In genomic region chr4:149815586-149815985, GRCm38 (mm10) we compare ENCODE assay signal across 23 mouse cellular contexts.
"Had no signal": no experiment of that assay in that cellular context is flagged by ENCODE, and none has a peak within 500 bp of the region (broad histone marks: within the 10 kb centered on the region; RNA-seq: fewer than 3 reads in every experiment).

No protein-coding gene starts in this region.

- H3K9me3 ChIP-seq: embryonic facial prominence, embryonic 10.5 days; embryonic facial prominence, embryonic 12.5 days; embryonic facial prominence, embryonic 13.5 days; embryonic facial prominence, embryonic 15.5 days; forebrain, embryonic 12.5 days; forebrain, embryonic 13.5 days; forebrain, embryonic 15.5 days; heart, embryonic 10.5 days had no signal

- H3K36me3 ChIP-seq: embryonic facial prominence, embryonic 10.5 days; embryonic facial prominence, embryonic 12.5 days; embryonic facial prominence, embryonic 13.5 days; embryonic facial prominence, embryonic 15.5 days; forebrain, embryonic 12.5 days; forebrain, embryonic 15.5 days; heart, embryonic 10.5 days had no signal

- H3K4me3 ChIP-seq: embryonic facial prominence, embryonic 10.5 days; embryonic facial prominence, embryonic 12.5 days; embryonic facial prominence, embryonic 13.5 days; embryonic facial prominence, embryonic 15.5 days; erythroblast, embryonic 14.5 days; forebrain, embryonic 12.5 days; forebrain, embryonic 13.5 days; forebrain, embryonic 15.5 days; gastrocnemius, adult 2 months; heart, adult 2 months; heart, embryonic 10.5 days had no signal

- DNase-seq: cerebellum, postnatal 10 days; cerebellum, postnatal 14 days; cerebellum, postnatal 25 days; cerebellum, postnatal 36 days; embryo, embryonic 11 days; forebrain, postnatal 0 days; gastrocnemius, adult 2 months; gastrocnemius, postnatal 10 days; gastrocnemius, postnatal 14 days; gastrocnemius, postnatal 25 days; gastrocnemius, postnatal 36 days; heart, adult 11 months; heart, adult 18-20 months; heart, adult 2 months had no signal

- H3K27ac ChIP-seq: embryonic facial prominence, embryonic 10.5 days; embryonic facial prominence, embryonic 12.5 days; embryonic facial prominence, embryonic 13.5 days; embryonic facial prominence, embryonic 15.5 days; forebrain, embryonic 12.5 days; forebrain, embryonic 13.5 days; forebrain, embryonic 15.5 days; heart, adult 2 months; heart, embryonic 10.5 days had no signal

- H3K4me1 ChIP-seq: embryonic facial prominence, embryonic 13.5 days; forebrain, embryonic 12.5 days; forebrain, embryonic 15.5 days had no signal
